In the genomic region with DNA sequence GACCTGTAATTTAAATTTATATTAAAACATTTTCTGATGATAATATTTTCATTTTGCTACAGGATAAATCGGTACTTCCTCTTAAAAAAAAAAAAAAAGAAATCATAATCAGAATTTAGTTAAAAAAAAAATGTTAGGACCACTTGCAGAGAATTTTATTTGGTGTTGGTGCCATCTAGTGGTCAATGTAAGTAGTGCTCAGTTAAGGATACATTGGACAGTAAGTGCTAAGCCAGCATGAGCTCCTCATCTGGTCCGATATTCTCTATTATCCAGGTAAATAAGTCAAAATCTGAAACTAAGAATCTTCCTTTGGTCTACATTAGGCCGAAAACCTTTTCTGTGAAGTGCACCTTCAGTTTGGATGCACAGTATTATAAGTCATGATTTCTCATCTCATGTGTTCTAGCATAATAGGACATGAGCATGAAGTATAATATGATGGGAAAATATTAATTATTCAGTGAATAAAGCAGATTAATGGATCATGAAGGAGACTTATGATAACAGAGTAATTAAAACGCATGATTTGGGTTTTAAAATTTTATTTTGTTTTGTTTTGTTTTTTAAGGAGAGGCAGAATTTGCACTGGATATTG, we compare ENCODE assay signal across 8 mouse cellular contexts. TPM values are rescaled to one million over a fixed set of nuclear protein-coding genes. Genes with fewer than 3 reads are reported as not detected.
DNase-seq lines count a peak whose midpoint lies in the region; ATAC-seq and TF ChIP-seq lines count a peak whose summit lies in the region.
"Had no signal": no experiment of that assay in that cellular context is flagged by ENCODE, and none has a peak within 500 bp of the region (broad histone marks: within the 10 kb centered on the region; RNA-seq: fewer than 3 reads in every experiment).

No protein-coding gene starts in this region.

- no peak for ATAC-seq in limb, embryonic 11.5 days (ENCODE audit: insufficient number of reproducible peaks, low FRiP score, low TSS enrichment, low read depth)
- no peak for ATAC-seq in lung, postnatal 0 days

- peak; percentile 21 for DNase-seq in limb, embryonic 11.5 days (ENCODE audit: low spot score)
- DNase-seq in limb, embryonic 10.5 days (ENCODE audit: low spot score) = no peak
- DNase-seq in NIH3T3 (ENCODE audit: low read depth) = peak; percentile 91
- peak; percentile 6 for DNase-seq in cerebellum, adult 9-11 months
- peak; percentile 48 for DNase-seq in heart, postnatal 4 days
- DNase-seq in lung, postnatal 0 days (ENCODE audit: low spot score) = peak; percentile 67
- DNase-seq in right cerebral cortex, postnatal 4 days = peak; percentile 5

- H3K4me1 ChIP-seq in limb, embryonic 11.5 days (ENCODE audit: control insufficient read depth, insufficient read depth, low read length) = no peaks in the 10 kb centered on the region
- H3K4me1 ChIP-seq in limb, embryonic 10.5 days = no peaks in the 10 kb centered on the region
- no peaks in the 10 kb centered on the region for H3K4me1 ChIP-seq in lung, postnatal 0 days (ENCODE audit: insufficient read depth, low read depth, low read length)

- H3K27ac ChIP-seq in limb, embryonic 11.5 days (replicated peaks; ENCODE audit: low read depth, low read length) = no peak overlapping the region
- no peak overlapping the region for H3K27ac ChIP-seq in limb, embryonic 10.5 days
- H3K27ac ChIP-seq in lung, postnatal 0 days (ENCODE audit: low read length) = no peak overlapping the region

- no peak for TF ChIP-seq EP300 in lung, postnatal 0 days (IDR thresholded peaks at IDR 0.05)

- H3K4me2 ChIP-seq in limb, embryonic 11.5 days (ENCODE audit: low read depth, severe bottlenecking) = no peak overlapping the region
- H3K4me2 ChIP-seq in lung, postnatal 0 days (replicated peaks; ENCODE audit: low read depth, low read length) = no peak overlapping the region

- no peaks in the 10 kb centered on the region for H3K36me3 ChIP-seq in limb, embryonic 11.5 days (ENCODE audit: control insufficient read depth, insufficient read depth, low read length)
- H3K36me3 ChIP-seq in limb, embryonic 10.5 days = no peaks in the 10 kb centered on the region
- no peaks in the 10 kb centered on the region for H3K36me3 ChIP-seq in lung, postnatal 0 days (ENCODE audit: insufficient read depth, low read length)

- WGBS in limb, embryonic 11.5 days = 16% methylated on average over 4 of the region's 4 CpGs
- WGBS in limb, embryonic 10.5 days = 16% methylated on average over 4 of the region's 4 CpGs
- 7% methylated on average over 4 of the region's 4 CpGs for WGBS in lung, postnatal 0 days

- no peaks in the 10 kb centered on the region for H3K27me3 ChIP-seq in limb, embryonic 11.5 days (ENCODE audit: control insufficient read depth, insufficient read depth, low read length)
- no peaks in the 10 kb centered on the region for H3K27me3 ChIP-seq in limb, embryonic 10.5 days (ENCODE audit: low read depth, poor library complexity, severe bottlenecking)
- H3K27me3 ChIP-seq in lung, postnatal 0 days (replicated peaks; ENCODE audit: insufficient read depth, low read length) = no peaks in the 10 kb centered on the region

- TF ChIP-seq CTCF in lung, postnatal 0 days (IDR thresholded peaks at IDR 0.05) = peak; percentile 75

- no peak overlapping the region for H3K9ac ChIP-seq in limb, embryonic 11.5 days (ENCODE audit: low read length)
- no peak overlapping the region for H3K9ac ChIP-seq in lung, postnatal 0 days (replicated peaks; ENCODE audit: low read depth)

- no peaks in the 10 kb centered on the region for H3K9me3 ChIP-seq in limb, embryonic 11.5 days (ENCODE audit: control insufficient read depth, low read length)
- H3K9me3 ChIP-seq in limb, embryonic 10.5 days (replicated peaks) = no peaks in the 10 kb centered on the region
- no peaks in the 10 kb centered on the region for H3K9me3 ChIP-seq in lung, postnatal 0 days (ENCODE audit: low read length)

- no peak overlapping the region for H3K4me3 ChIP-seq in limb, embryonic 11.5 days (ENCODE audit: low read depth, low read length)
- no peak overlapping the region for H3K4me3 ChIP-seq in limb, embryonic 10.5 days
- H3K4me3 ChIP-seq in lung, postnatal 0 days (ENCODE audit: low read depth, low read length) = no peak overlapping the region

RNA-seq across cellular contexts. Expression of a gene that starts 26.1 kb away (rescaled TPM):
- polyA plus RNA-seq in limb, embryonic 11.5 days (2014; fragmentation: Nextera tagmentation; extraction: Ambion mirVana) = not detected in 2 replicates
- not detected in 2 replicates for polyA plus RNA-seq in limb, embryonic 10.5 days (2016; fragmentation: Nextera tagmentation; extraction: Ambion mirVana)
- total RNA-seq in heart, postnatal 4 days (2021) = not detected
- not detected in 2 replicates for polyA plus RNA-seq in lung, postnatal 0 days (2015; fragmentation: Nextera tagmentation; extraction: Ambion mirVana)

RNA-seq across cellular contexts. Expression of a gene that starts 29.9 kb away (rescaled TPM):
- not detected in 2 replicates for polyA plus RNA-seq in limb, embryonic 11.5 days (2014; fragmentation: Nextera tagmentation; extraction: Ambion mirVana)
- polyA plus RNA-seq in limb, embryonic 10.5 days (2016; fragmentation: Nextera tagmentation; extraction: Ambion mirVana) = not detected in 2 replicates
- total RNA-seq in heart, postnatal 4 days (2021) = not detected
- not detected in 2 replicates for polyA plus RNA-seq in lung, postnatal 0 days (2015; fragmentation: Nextera tagmentation; extraction: Ambion mirVana)
- total RNA-seq: neutrophil, adult 5-6 weeks had no signal

RNA-seq across cellular contexts. Expression of a gene that starts 48.4 kb away (rescaled TPM):
- not detected in 2 replicates for polyA plus RNA-seq in limb, embryonic 11.5 days (2014; fragmentation: Nextera tagmentation; extraction: Ambion mirVana)
- polyA plus RNA-seq in limb, embryonic 10.5 days (2016; fragmentation: Nextera tagmentation; extraction: Ambion mirVana) = not detected in 2 replicates
- total RNA-seq in heart, postnatal 4 days (2021) = not detected
- not detected in 2 replicates for polyA plus RNA-seq in lung, postnatal 0 days (2015; fragmentation: Nextera tagmentation; extraction: Ambion mirVana)
- total RNA-seq: neutrophil, adult 5-6 weeks had no signal

RNA-seq across cellular contexts. Expression of a gene that starts 48.6 kb away (rescaled TPM):
- polyA plus RNA-seq in limb, embryonic 11.5 days (2014; fragmentation: Nextera tagmentation; extraction: Ambion mirVana) = not detected in 2 replicates
- not detected in 2 replicates for polyA plus RNA-seq in limb, embryonic 10.5 days (2016; fragmentation: Nextera tagmentation; extraction: Ambion mirVana)
- not detected for total RNA-seq in heart, postnatal 4 days (2021)
- not detected in 2 replicates for polyA plus RNA-seq in lung, postnatal 0 days (2015; fragmentation: Nextera tagmentation; extraction: Ambion mirVana)
- total RNA-seq: neutrophil, adult 5-6 weeks had no signal
